Mouse (Mus musculus) midbrain, embryonic 15.5 days (tissue): ENCODE measurements around the gene Gtf2ird1. TPM values are rescaled to one million over a fixed set of nuclear protein-coding genes. Genes with fewer than 3 reads are reported as not detected.

Experiments
- ATAC-seq: fragments of 200-750 bp; cut with Nextera tagmentation; replicated peaks from 2 replicates; pipeline ENCODE4 v1.8.0; 2017; ENCODE audit warnings: moderate TSS enrichment
- H3K27ac ChIP-seq: fragments of 300-500 bp; sonication (generic); 2 replicates; pipeline ENCODE4 v1.5.1; 2015; ENCODE audit warnings: mild to moderate bottlenecking, inconsistent platforms
- H3K27me3 ChIP-seq: fragments of 300-500 bp; sonication (generic); replicated peaks from 2 replicates; pipeline ENCODE4 v1.6.1; 2015; ENCODE audit warnings: inconsistent platforms
- H3K36me3 ChIP-seq: fragments of 300-500 bp; sonication (generic); replicated peaks from 2 replicates; pipeline ENCODE4 v1.6.1; 2015; ENCODE audit warnings: inconsistent platforms
- H3K4me1 ChIP-seq: fragments of 300-500 bp; sonication (generic); 2 replicates; pipeline ENCODE4 v1.6.1; 2015; ENCODE audit warnings: inconsistent platforms
- H3K4me2 ChIP-seq: fragments of 300-500 bp; sonication (generic); 2 replicates; pipeline ENCODE4 v1.6.1; 2015; ENCODE audit warnings: inconsistent platforms, mild to moderate bottlenecking, moderate library complexity
- H3K4me3 ChIP-seq: fragments of 300-500 bp; sonication (generic); 2 replicates; pipeline ENCODE4 v1.5.1; 2015; ENCODE audit warnings: mild to moderate bottlenecking, inconsistent platforms
- H3K9ac ChIP-seq: fragments of 300-500 bp; sonication (generic); 2 replicates; pipeline ENCODE4 v1.6.1; 2015; ENCODE audit warnings: mild to moderate bottlenecking, inconsistent platforms
- H3K9me3 ChIP-seq: fragments of 300-500 bp; sonication (generic); 2 replicates; pipeline ENCODE4 v1.6.1; 2016; ENCODE audit warnings: inconsistent platforms
- WGBS: fragments of 180-500 bp; shearing (Covaris S2); methylation state at CpG from one replicate; pipeline ENCODE4 v1.1.7; 2015; ENCODE audit warnings: mixed read lengths; 5-methylcytosine and 5-hydroxymethylcytosine counted together
- polyA plus RNA-seq: library from polyadenylated mRNA; unstranded; fragments of >200 nt; fragmentation: Nextera tagmentation; extraction: Ambion mirVana; gene quantifications from 2 replicates; pipeline ENCODE4 v1.2.1, GENCODE M21; 2015

Gtf2ird1 gene
- polyA plus RNA-seq, result 89.0 and 90.2 TPM in 2 replicates

- peak within 1 kb of the TSS; percentile 94 for H3K9ac ChIP-seq
- H3K4me2 ChIP-seq, result peak within 1 kb of the TSS; percentile 66
- H3K9me3 ChIP-seq, result no peaks in the 10 kb centered on the region
- peak; percentile 90 for ATAC-seq
- no peaks in the 10 kb centered on the region; the same call in 1 of the 2 replicates for H3K36me3 ChIP-seq
- H3K4me1 ChIP-seq, result peaks cover 25% of the 10 kb centered on the region
- H3K27ac ChIP-seq, result peak within 1 kb of the TSS; percentile 91
- WGBS, result 1% methylated on average over 42 of the region's 44 CpGs
- peak within 1 kb of the TSS; percentile 88 for H3K4me3 ChIP-seq
- no peaks in the 10 kb centered on the region for H3K27me3 ChIP-seq
Observed at GRCm38 (mm10) chr5:134456503-134456962, at the start of gene Gtf2ird1. TSS of gene Gtf2ird1 (minus strand) at chr5:134456716.

GRCm38 (mm10) chr5:134505810-134506292, 49.3 kb upstream of the Gtf2ird1 start:
- no peaks in the 10 kb centered on the region for H3K9me3 ChIP-seq
- WGBS, result 71% methylated on average over 9 of the region's 9 CpGs
- H3K9ac ChIP-seq, result no peak overlapping the region
- H3K27me3 ChIP-seq, result no peaks in the 10 kb centered on the region
- H3K4me1 ChIP-seq, result no peaks in the 10 kb centered on the region
- peak overlapping the region; percentile 52; the same call in 1 of the 2 replicates for H3K27ac ChIP-seq
- H3K36me3 ChIP-seq, result peaks cover 47% of the 10 kb centered on the region
- H3K4me2 ChIP-seq, result no peak overlapping the region
- no peak overlapping the region for H3K4me3 ChIP-seq
- ATAC-seq, result peak; percentile 34

GRCm38 (mm10) chr5:134502591-134502990, 46.1 kb upstream of the Gtf2ird1 start:
- Histone ChIP-seq H3K36me3 (peaks cover 47% of the 10 kb centered on the region), H3K27me3 (no peaks in the 10 kb centered on the region)
- 91% methylated on average over 18 of the region's 18 CpGs for WGBS

GRCm38 (mm10) chr5:134501453-134501852, 44.9 kb upstream of the Gtf2ird1 start:
- Histone ChIP-seq H3K4me2 (no peak overlapping the region), H3K9ac (no peak overlapping the region), H3K27me3 (no peaks in the 10 kb centered on the region), H3K4me1 (no peaks in the 10 kb centered on the region), H3K4me3 (no peak overlapping the region), H3K36me3 (peaks cover 57% of the 10 kb centered on the region), H3K27ac (no peak overlapping the region), H3K9me3 (no peaks in the 10 kb centered on the region)
- WGBS, result 83% methylated on average over 9 of the region's 9 CpGs
- ATAC-seq, result no peak

More at GRCm38 (mm10) chr5:134502591-134502990, 46.1 kb upstream of the Gtf2ird1 start:
- Histone ChIP-seq H3K9me3 (no peaks in the 10 kb centered on the region), H3K4me1 (no peaks in the 10 kb centered on the region), H3K27ac (no peak overlapping the region), H3K4me2 (no peak overlapping the region), H3K4me3 (no peak overlapping the region), H3K9ac (no peak overlapping the region)
- no peak for ATAC-seq

GRCm38 (mm10) chr5:134500681-134501080, 44.2 kb upstream of the Gtf2ird1 start:
- Histone ChIP-seq H3K9me3 (no peaks in the 10 kb centered on the region), H3K4me1 (no peaks in the 10 kb centered on the region), H3K4me3 (no peak overlapping the region), H3K27ac (no peak overlapping the region), H3K36me3 (peaks cover 64% of the 10 kb centered on the region), H3K27me3 (no peaks in the 10 kb centered on the region), H3K4me2 (no peak overlapping the region), H3K9ac (no peak overlapping the region)
- no peak for ATAC-seq
- WGBS, result 96% methylated on average over 3 of the region's 3 CpGs

GRCm38 (mm10) chr5:134500062-134500461, 43.5 kb upstream of the Gtf2ird1 start:
- H3K36me3 ChIP-seq, result peaks cover 70% of the 10 kb centered on the region
- no peak overlapping the region for H3K4me3 ChIP-seq
- H3K9me3 ChIP-seq, result no peaks in the 10 kb centered on the region
- no peak overlapping the region for H3K9ac ChIP-seq
- no peaks in the 10 kb centered on the region for H3K27me3 ChIP-seq
- WGBS, result 77% methylated on average over 4 of the region's 4 CpGs
- H3K4me1 ChIP-seq, result no peaks in the 10 kb centered on the region
- no peak overlapping the region for H3K27ac ChIP-seq
- no peak for ATAC-seq
- no peak overlapping the region for H3K4me2 ChIP-seq

- no peak overlapping the region for H3K27ac ChIP-seq
- no peak for ATAC-seq
- no peak overlapping the region for H3K4me3 ChIP-seq
- no peaks in the 10 kb centered on the region for H3K27me3 ChIP-seq
- H3K9ac ChIP-seq, result no peak overlapping the region
- no peak overlapping the region for H3K4me2 ChIP-seq
- no peaks in the 10 kb centered on the region for H3K9me3 ChIP-seq
- H3K4me1 ChIP-seq, result no peaks in the 10 kb centered on the region
- H3K36me3 ChIP-seq, result peaks cover 67% of the 10 kb centered on the region
- WGBS, result 93% methylated on average over 5 of the region's 5 CpGs
Observed at GRCm38 (mm10) chr5:134497026-134497425, 40.5 kb upstream of the Gtf2ird1 start.

GRCm38 (mm10) chr5:134495796-134496195, 39.3 kb upstream of the Gtf2ird1 start:
- Histone ChIP-seq H3K27ac (no peak overlapping the region), H3K4me1 (no peaks in the 10 kb centered on the region), H3K4me2 (no peak overlapping the region), H3K9me3 (no peaks in the 10 kb centered on the region), H3K9ac (no peak overlapping the region), H3K36me3 (peaks cover 67% of the 10 kb centered on the region), H3K27me3 (no peaks in the 10 kb centered on the region), H3K4me3 (no peak overlapping the region)
- ATAC-seq, result no peak
- WGBS, result 84% methylated on average over 4 of the region's 4 CpGs

GRCm38 (mm10) chr5:134494142-134494541, 37.6 kb upstream of the Gtf2ird1 start:
- 0 out of 2 replicates have a peak, but pooled peaks have one; percentile 46 for ATAC-seq
- H3K4me2 ChIP-seq, result no peak overlapping the region
- H3K9ac ChIP-seq, result no peak overlapping the region
- H3K27ac ChIP-seq, result no peak overlapping the region
- H3K4me3 ChIP-seq, result no peak overlapping the region
- WGBS, result 57% methylated on average over 11 of the region's 11 CpGs
- peaks cover 67% of the 10 kb centered on the region for H3K36me3 ChIP-seq
- no peaks in the 10 kb centered on the region for H3K4me1 ChIP-seq
- H3K9me3 ChIP-seq, result no peaks in the 10 kb centered on the region
- no peaks in the 10 kb centered on the region for H3K27me3 ChIP-seq

GRCm38 (mm10) chr5:134492956-134493355, 36.4 kb upstream of the Gtf2ird1 start:
- Histone ChIP-seq H3K36me3 (peaks cover 58% of the 10 kb centered on the region), H3K4me1 (no peaks in the 10 kb centered on the region), H3K27ac (no peak overlapping the region), H3K4me3 (no peak overlapping the region), H3K9ac (no peak overlapping the region), H3K4me2 (no peak overlapping the region), H3K9me3 (no peaks in the 10 kb centered on the region), H3K27me3 (no peaks in the 10 kb centered on the region)
- 98% methylated on average over 4 of the region's 4 CpGs for WGBS
- ATAC-seq, result no peak

- Histone ChIP-seq H3K4me2 (no peak overlapping the region), H3K4me1 (no peaks in the 10 kb centered on the region), H3K9me3 (no peaks in the 10 kb centered on the region), H3K4me3 (no peak overlapping the region), H3K27ac (peak overlapping the region; percentile 39; the same call in 1 of the 2 replicates), H3K27me3 (no peaks in the 10 kb centered on the region), H3K9ac (no peak overlapping the region), H3K36me3 (peaks cover 47% of the 10 kb centered on the region)
- 0 out of 2 replicates have a peak, but pooled peaks have one; percentile 12 for ATAC-seq
- 25% methylated on average over 18 of the region's 18 CpGs for WGBS
Observed at GRCm38 (mm10) chr5:134491712-134492417, 35.3 kb upstream of the Gtf2ird1 start.

GRCm38 (mm10) chr5:134491206-134491605, 34.7 kb upstream of the Gtf2ird1 start:
- Histone ChIP-seq H3K27ac (no peak overlapping the region), H3K9ac (no peak overlapping the region), H3K36me3 (peaks cover 42% of the 10 kb centered on the region), H3K4me1 (no peaks in the 10 kb centered on the region), H3K4me2 (no peak overlapping the region), H3K27me3 (no peaks in the 10 kb centered on the region), H3K4me3 (no peak overlapping the region), H3K9me3 (no peaks in the 10 kb centered on the region)
- WGBS, result 83% methylated on average over 2 of the region's 2 CpGs
- ATAC-seq, result no peak

- H3K4me3 ChIP-seq, result no peak overlapping the region
- H3K4me2 ChIP-seq, result no peak overlapping the region
- H3K27me3 ChIP-seq, result no peaks in the 10 kb centered on the region
- no peak for ATAC-seq
- peaks cover 34% of the 10 kb centered on the region for H3K36me3 ChIP-seq
- H3K9me3 ChIP-seq, result no peaks in the 10 kb centered on the region
- H3K27ac ChIP-seq, result no peak overlapping the region
- no peaks in the 10 kb centered on the region for H3K4me1 ChIP-seq
- no peak overlapping the region for H3K9ac ChIP-seq
- 90% methylated on average over 12 of the region's 12 CpGs for WGBS
Observed at GRCm38 (mm10) chr5:134490465-134490864, 33.9 kb upstream of the Gtf2ird1 start.
